8 mouse cellular contexts compared by ENCODE assay signal in the genomic region with DNA sequence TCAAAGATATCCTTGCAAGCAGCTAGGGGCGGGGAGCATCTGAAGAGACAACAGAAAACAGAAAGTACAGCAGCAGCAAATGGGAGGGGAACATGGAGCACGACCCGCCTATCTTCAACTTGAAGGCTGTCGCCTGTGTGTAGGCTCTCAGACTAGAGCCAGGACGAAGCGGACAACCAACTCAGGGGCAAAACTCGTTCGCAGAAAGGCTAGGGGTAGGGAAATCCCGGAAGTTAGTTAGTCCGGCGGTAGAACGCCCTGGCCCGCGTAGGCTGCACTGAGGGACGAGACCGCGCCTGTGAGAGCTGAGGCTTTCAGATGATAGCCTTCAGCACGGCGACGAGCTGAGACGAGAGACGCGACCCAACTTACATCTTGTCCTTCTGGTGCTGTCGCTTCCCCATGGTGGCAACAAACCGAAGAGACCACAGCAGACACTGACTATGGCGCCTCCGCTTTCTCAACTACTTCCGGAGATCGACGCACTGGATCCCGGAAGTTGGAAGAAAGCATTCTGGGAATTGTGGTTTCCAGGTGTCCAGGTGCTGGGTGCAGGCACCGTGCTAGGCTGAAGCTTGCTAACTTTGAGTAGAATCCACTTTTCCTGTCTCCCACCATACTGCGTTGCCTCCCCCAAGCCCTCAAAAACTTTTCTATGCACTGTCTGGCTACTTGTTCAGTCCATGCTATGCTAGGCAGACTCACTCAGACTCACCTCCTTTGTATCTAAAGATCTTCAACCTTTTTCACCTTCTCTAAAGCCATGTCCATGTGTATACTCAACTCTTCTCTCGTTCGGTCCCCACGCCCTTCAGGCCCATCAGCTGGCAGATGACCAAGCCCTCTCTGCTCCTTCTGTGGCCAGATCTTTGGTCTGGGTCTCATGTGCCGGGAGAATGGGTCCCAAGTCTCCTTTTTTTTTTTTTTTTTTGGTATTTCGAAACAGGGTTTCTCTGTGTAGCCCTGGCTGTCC. TPM values are rescaled to one million over a fixed set of nuclear protein-coding genes. Genes with fewer than 3 reads are reported as not detected.
DNase-seq lines count a peak whose midpoint lies in the region; ATAC-seq and TF ChIP-seq lines count a peak whose summit lies in the region.

A gene (minus strand): TSS at position 487 of the 973 bp plus-strand sequence.

- peak; percentile 21 to 32 for DNase-seq in gastrocnemius, adult 8-10 months (ENCODE audit: low spot score in 2 of 2)
- peak; percentile 90 for DNase-seq in hindbrain, postnatal 0 days (ENCODE audit: low spot score)
- DNase-seq in left cerebral cortex, adult 8-10 months (ENCODE audit: low spot score in 2 of 2), result peak; percentile 39 to 66
- peak; percentile 83 for DNase-seq in right cerebral cortex, adult 18-20 months
- DNase-seq in urinary bladder, postnatal 14 days (ENCODE audit: low spot score), result peak; percentile 64

- WGBS in hindbrain, postnatal 0 days, result 8% methylated on average over 37 of the region's 38 CpGs

- peak within 1 kb of the TSS; percentile 74 for H3K9ac ChIP-seq in hindbrain, postnatal 0 days (replicated peaks; ENCODE audit: low read length)

- peaks cover 13% of the 10 kb centered on the region for H3K36me3 ChIP-seq in hindbrain, postnatal 0 days (ENCODE audit: insufficient read depth, low read length)

- no peak for TF ChIP-seq CTCF in hindbrain, postnatal 0 days (IDR thresholded peaks at IDR 0.05; ENCODE audit: low read depth)

- H3K27me3 ChIP-seq in hindbrain, postnatal 0 days (ENCODE audit: insufficient read depth, low read length), result no peaks in the 10 kb centered on the region

- peak within 1 kb of the TSS; percentile 85 for H3K4me3 ChIP-seq in hindbrain, postnatal 0 days (ENCODE audit: low read length)

- peaks cover 5% of the 10 kb centered on the region for H3K4me1 ChIP-seq in hindbrain, postnatal 0 days (ENCODE audit: insufficient read depth, low read length)

- peak; percentile 84 for ATAC-seq in activated CD4-positive, CD25-positive, alpha-beta regulatory T cell, adult 4 months
- ATAC-seq in common myeloid progenitor, adult 5-6 weeks (replicated peaks; ENCODE audit: low read depth, poor library complexity, severe bottlenecking), result peak; percentile 86
- peak; percentile 87 for ATAC-seq in hindbrain, postnatal 0 days
- peak; percentile 93 for ATAC-seq in megakaryocyte, adult 5-6 weeks (ENCODE audit: poor library complexity, severe bottlenecking)

- H3K9me3 ChIP-seq in hindbrain, postnatal 0 days (ENCODE audit: low read length), result no peaks in the 10 kb centered on the region

- H3K4me2 ChIP-seq in hindbrain, postnatal 0 days (ENCODE audit: low read depth, low read length), result peak within 1 kb of the TSS; percentile 79

- H3K27ac ChIP-seq in hindbrain, postnatal 0 days, result peak within 1 kb of the TSS; percentile 37; the same call in 1 of the 2 replicates

RNA-seq across cellular contexts. Expression of the gene that starts here (rescaled TPM):
- 100 to 1,000 TPM; 166 to 209 TPM for polyA plus RNA-seq in activated CD4-positive, CD25-positive, alpha-beta regulatory T cell, adult 4 months (2017; shearing (Covaris generic))
- 76.0 and 90.0 TPM in 2 replicates for total RNA-seq in common myeloid progenitor, adult 5-6 weeks (2017)
- total RNA-seq in gastrocnemius, adult 8-10 months (2022), result 10 to 100 TPM; 23.1 to 27.9 (median 25.0) TPM
- total RNA-seq in hindbrain, postnatal 0 days (2014; rRNA removed), result 93.7 and 98.4 TPM in 2 replicates
- 102 and 106 TPM in 2 replicates for polyA plus RNA-seq in hindbrain, postnatal 0 days (2015; fragmentation: Nextera tagmentation; extraction: Ambion mirVana)
- total RNA-seq in left cerebral cortex, adult 8-10 months (2022), result 10 to 100 TPM; 70.7 to 86.3 (median 81.6) TPM
- total RNA-seq in megakaryocyte, adult 5-6 weeks (2015), result 64.8 and 83.6 TPM in 2 replicates
- 104 and 111 TPM in 2 replicates for total RNA-seq in megakaryocyte, adult 5-6 weeks (2017)

Comparison
In these comparisons a context has a peak if more than half of its experiments do, and no peak if none do; other contexts are left out.
1. Peak in every context shown above with its lines: DNase-seq, ATAC-seq, H3K4me3 ChIP-seq and H3K27ac ChIP-seq.
2. DNase-seq: peak in every context shown above with its lines; median percentile 90 in hindbrain, postnatal 0 days; 83 in right cerebral cortex, adult 18-20 months; 64 in urinary bladder, postnatal 14 days; 52 in left cerebral cortex, adult 8-10 months; 26 in gastrocnemius, adult 8-10 months.